Mouse (Mus musculus) hindlimb bud, embryonic 11.5 days (tissue): Measurements from ENCODE around the gene Pcsk5.

Experiments used
- DNase-seq: peaks from one replicate; pipeline ENCODE4 v3.0.0-alpha.2; 2012; ENCODE audit warnings: low read depth, low spot score; ENCODE audit errors: extremely low spot score

Pcsk5 gene

DNA sequence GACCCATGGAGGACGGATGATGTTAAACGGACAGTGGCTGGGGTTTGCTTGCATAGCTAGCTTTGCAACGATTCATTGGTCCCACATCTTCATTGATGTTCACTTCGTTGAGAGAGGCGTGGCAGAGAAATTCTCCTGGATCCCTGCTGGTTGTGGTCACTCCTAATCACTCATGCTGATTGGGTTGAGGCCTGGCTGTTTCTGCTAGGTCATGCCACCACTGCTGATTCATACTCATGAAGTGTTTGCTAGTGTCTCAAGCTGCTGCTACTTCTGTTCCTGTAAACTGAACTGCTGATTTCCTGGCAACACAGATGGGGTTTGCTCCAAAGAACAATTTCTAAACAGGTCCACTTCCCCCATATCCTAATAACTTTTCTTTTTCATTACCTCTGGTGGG is 430.6 kb downstream of the Pcsk5 start:
- no peak for DNase-seq

- no peak for DNase-seq
These were observed 434.3 kb downstream of the Pcsk5 start for GRCm38 (mm10) chr19:17403175-17403574.

GRCm38 (mm10) chr19:17400571-17400970 is 436.9 kb downstream of the Pcsk5 start:
- no peak for DNase-seq

DNA sequence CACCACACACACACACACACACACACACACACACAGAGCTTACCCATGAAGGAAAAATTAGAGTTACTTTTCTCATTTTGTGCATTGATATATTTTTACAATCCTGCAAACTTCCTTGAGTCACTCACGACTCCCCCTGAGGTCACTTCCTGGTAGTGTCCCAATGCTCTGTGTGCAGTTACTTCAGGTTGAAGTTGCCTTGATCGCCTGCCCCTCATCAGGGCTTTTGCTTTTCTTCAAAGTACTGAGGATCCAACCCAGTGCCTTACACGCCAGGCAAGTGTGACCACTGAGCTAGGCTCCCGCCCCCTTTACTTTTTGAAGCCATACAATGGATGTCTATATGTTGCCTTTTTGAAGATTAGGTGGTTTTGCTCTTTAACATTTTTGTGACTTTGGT is 437.5 kb downstream of the Pcsk5 start:
- DNase-seq: no peak

DNA sequence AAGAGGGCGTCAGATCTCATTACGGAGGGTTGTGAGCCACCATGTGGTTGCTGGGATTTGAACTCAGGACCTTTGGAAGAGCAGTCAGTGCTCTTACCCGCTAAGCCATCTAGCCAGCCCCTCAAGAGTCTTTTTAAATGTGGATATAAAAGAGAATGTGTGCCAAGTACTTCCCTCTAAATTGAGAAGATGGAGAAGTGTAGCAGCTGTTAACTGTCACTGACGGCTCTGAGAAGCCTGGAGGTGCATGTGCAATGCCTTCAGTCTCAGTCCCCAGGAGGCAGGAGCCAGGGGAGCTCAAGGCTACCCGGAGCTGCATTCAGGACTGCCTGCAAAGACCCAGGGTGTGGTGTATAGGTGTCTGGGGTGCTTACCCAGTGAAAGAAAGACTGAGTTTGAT is 439.5 kb downstream of the Pcsk5 start:
- no peak for DNase-seq

DNA sequence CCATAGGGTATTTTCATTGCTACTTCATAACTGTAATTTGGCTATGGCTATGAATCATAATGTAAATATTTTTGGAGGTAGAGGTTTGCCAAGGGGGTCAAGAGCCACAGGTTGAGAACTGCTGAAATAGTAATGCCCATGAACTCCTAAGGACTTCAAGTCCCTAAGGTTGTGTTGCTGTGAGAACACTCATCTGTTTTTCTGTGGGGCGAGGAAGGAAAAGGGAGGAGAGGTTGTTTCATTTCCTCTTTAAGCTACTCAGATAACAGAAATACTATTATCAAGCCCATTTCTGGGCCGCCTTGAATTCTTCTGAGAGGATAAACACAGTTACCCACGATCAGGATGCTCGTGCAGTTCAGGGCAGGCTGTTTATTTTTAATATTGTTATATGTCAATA is 440.6 kb downstream of the Pcsk5 start:
- DNase-seq: no peak

DNA sequence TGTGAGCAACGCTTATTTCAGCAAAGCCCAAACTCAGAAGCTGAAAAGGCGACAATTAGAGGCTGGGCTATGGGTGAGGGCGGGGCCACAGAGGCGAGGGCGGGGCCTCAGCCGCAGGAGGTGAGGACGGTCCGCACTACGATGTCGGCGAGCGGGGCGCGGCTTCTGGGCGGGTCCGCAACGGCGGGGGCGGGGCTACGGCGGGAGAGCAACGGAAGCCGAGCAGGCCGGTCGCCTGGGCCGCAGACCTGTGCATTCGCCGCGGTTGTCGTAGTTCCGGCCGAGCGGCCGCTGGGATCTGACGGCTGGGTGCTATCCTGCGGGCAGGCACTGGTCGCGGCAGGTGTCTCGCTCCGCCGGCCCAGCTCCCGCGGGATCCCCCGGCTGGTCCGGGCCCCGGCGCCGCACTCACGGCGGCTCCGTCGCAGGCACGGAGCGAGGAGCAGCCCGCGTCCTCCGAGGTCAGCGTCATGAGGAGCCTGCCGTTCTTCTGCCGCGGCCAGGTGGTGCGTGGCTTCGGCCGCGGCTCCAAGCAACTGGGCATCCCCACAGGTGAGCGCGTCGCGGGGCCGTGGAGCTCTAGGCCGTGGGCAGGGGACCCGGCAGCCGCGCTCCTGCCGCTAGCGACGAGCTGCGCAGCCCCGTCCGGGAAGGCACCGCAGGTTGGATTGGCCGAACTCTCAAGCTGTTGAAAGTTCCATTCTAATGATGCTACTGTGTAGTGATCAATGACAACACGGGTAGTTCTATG is 443.4 kb downstream of the Pcsk5 start, which contains the start of gene Rfk:
Rfk (plus strand) TSS at position 203 of the 751 bp plus-strand sequence.
- DNase-seq: no peak

DNA sequence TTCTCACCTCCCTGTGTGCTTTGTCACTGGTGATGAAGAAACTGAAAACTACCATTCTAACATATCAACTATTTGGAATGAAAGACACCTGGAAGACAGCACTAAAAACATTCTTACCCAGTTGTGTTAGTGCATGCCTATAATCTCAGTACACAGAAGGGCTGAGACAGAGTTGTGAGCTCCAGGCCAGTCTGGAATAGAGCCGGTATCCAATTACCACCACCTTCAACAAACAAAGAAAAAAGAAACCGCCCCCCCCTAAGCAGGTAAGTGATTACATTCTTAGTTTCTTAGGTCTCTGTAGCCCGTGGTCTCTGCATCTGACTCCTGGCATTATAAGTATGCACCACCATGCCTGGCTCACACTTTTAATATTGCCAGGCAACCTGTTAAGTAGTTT is 444.6 kb downstream of the Pcsk5 start:
- DNase-seq: no peak

DNA sequence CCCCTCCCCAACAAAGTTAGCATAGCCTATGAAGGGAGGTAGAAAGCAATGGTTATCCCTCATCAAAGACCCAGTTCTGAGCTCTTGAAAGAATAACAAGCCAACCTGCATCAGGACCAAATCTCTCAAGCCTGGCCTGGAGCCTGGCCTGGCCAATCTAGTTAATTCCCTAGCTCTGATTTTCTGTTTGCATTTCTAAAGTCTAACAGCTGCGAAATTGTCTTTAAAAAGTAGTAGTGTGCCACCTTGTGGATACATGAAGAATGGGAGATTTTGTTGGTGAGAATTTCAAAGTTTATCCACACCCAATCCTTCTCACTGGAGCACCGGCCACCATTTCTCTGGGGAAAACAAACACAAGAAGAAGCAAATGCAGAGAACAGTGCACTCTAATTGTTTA is 449.0 kb downstream of the Pcsk5 start:
- no peak for DNase-seq

GRCm38 (mm10) chr19:17386424-17386823 is 451.0 kb downstream of the Pcsk5 start:
- DNase-seq: no peak

DNA sequence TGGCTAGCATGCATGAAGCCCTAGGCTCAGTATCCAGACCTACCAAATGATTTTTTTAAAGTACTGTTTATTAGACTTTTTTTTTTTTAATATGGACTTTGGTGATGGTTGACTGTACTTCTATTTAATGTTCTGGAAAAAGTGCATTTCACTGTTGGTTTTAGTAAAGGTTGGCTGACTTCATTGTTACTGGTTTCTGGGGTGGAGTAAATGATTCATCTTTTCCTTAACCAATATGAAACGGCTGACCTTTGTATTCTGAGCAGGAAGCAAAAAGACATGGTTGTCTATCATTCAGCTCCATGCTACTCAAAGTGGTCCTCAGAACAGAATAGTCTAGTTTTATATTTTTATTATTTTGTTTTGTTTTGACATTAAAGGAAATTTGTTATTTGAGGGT is 452.0 kb downstream of the Pcsk5 start:
- DNase-seq: no peak

DNA sequence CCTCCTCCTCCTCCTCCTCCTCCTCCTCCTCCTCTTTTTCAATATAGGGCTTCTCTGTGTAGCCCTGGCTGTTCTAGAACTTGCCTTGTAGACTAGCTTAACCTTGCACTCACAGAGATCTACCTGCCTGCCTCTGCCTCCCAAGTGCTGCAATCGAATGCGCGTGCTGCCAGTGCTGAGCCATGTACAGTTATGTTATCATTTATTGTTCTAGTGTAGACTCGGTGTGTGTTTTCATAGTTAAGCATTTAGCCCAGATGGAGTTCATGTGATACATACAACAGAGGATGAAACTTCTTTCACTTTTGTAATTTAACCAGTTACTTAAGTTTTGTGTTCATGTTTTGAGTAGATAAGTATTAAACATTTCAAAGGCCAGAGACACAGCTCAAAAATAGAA is 452.4 kb downstream of the Pcsk5 start:
- no peak for DNase-seq

DNA sequence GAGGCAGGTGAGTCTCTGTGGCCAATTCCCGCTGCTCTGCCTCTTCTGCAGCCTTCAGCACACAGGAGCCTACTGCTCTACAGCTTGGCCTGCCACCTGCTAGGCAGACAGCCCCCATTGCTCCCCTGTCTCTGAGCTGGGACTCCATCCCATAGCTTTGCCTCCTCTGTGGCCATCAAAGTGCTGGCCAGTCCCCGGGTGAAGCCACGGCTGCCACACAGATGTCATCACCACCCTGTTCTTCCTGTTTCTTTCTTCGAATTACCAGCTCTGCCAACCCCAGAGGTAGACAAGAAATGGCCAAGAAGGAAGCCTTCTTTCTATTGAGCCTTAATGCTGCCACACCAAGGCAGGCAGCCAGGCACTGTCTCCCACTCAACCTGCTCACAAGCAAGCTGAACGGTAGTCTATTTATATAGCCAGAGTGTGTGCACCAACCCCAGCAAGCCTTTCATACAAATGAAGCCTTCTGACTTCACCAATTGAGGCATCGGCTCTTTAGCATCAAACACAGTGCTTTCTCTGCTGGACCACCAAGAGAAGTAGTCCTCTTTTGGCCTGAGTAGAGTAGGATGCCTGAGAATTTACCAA is 454.5 kb downstream of the Pcsk5 start:
- no peak for DNase-seq
